Mouse (Mus musculus) intestine, postnatal 0 days (tissue): ENCODE measurements at regions not wholly inside any gene's neighbourhood (a gene's known extent, or its start where the extent isn't known, plus 50 kb on each side); places are given as distances from the start of the nearest gene placed in this dataset.

ENCODE experiments used
- ATAC-seq: fragments of 200-750 bp; cut with Nextera tagmentation; 2 replicates; pipeline ENCODE4 v1.8.0; 2017; ENCODE audit warnings: mild to moderate bottlenecking, moderate TSS enrichment, moderate library complexity
- H3K27ac ChIP-seq: fragments of 300-500 bp; sonication (generic); 2 replicates; pipeline ENCODE4 v1.5.1; 2014; ENCODE audit warnings: mild to moderate bottlenecking, low read depth, low read length, moderate library complexity
- H3K27me3 ChIP-seq: fragments of 300-500 bp; sonication (generic); replicated peaks from 2 replicates; pipeline ENCODE4 v1.6.1; 2014; ENCODE audit warnings: low read length, mixed read lengths; ENCODE audit not compliant: control insufficient read depth, insufficient read depth
- H3K36me3 ChIP-seq: fragments of 300-500 bp; sonication (generic); 2 replicates; pipeline ENCODE4 v1.6.1; 2014; ENCODE audit warnings: mild to moderate bottlenecking, moderate library complexity; ENCODE audit not compliant: control insufficient read depth, insufficient read depth
- H3K4me1 ChIP-seq: fragments of 300-500 bp; sonication (generic); replicated peaks from 2 replicates; pipeline ENCODE4 v1.6.1; 2014; ENCODE audit warnings: antibody characterized with exemption, low read length, mixed read lengths; ENCODE audit not compliant: control insufficient read depth, insufficient read depth
- H3K4me2 ChIP-seq: fragments of 300-500 bp; sonication (generic); replicated peaks from 2 replicates; pipeline ENCODE4 v1.6.1; 2014; ENCODE audit warnings: low read depth, mild to moderate bottlenecking, moderate library complexity
- H3K4me3 ChIP-seq: fragments of 300-500 bp; sonication (generic); 2 replicates; pipeline ENCODE4 v1.5.1; 2014; ENCODE audit warnings: low read depth, low read length
- H3K9ac ChIP-seq: fragments of 300-500 bp; sonication (generic); 2 replicates; pipeline ENCODE4 v1.6.1; 2014; ENCODE audit warnings: mild to moderate bottlenecking, low read depth, low read length
- H3K9me3 ChIP-seq: fragments of 300-500 bp; sonication (generic); 2 replicates; pipeline ENCODE4 v1.6.1; 2016; ENCODE audit warnings: mixed run types; ENCODE audit not compliant: control insufficient read depth
- CTCF ChIP-seq: sonication (generic); IDR thresholded peaks from 2 replicates; pipeline ENCODE4 v1.5.1; 2016; ENCODE audit warnings: low read depth, mild to moderate bottlenecking, control low read depth, antibody characterized with exemption, moderate library complexity
- WGBS: fragments of 180-500 bp; shearing (Covaris S2); extraction: QIAGEN DNeasy Blood & Tissue Kit; methylation state at CpG from one replicate; pipeline ENCODE4 v1.1.7; 2014; 5-methylcytosine and 5-hydroxymethylcytosine counted together

- WGBS: 51% methylated on average over 3 of the region's 3 CpGs
Measured at GRCm38 (mm10) chr12:25269878-25270277, 172.9 kb upstream of the Id2 start.

GRCm38 (mm10) chr12:25268871-25269850, 172.2 kb upstream of the Id2 start:
- Histone ChIP-seq H3K9me3 (no peaks in the 10 kb centered on the region), H3K27me3 (no peaks in the 10 kb centered on the region), H3K4me2 (no peak overlapping the region), H3K4me3 (no peak overlapping the region), H3K36me3 (no peaks in the 10 kb centered on the region), H3K27ac (no peak overlapping the region), H3K4me1 (0 out of 2 replicates have a peak, but pooled peaks cover 3% of the 10 kb centered on the region), H3K9ac (no peak overlapping the region)
- ATAC-seq: no peak
- no peak for TF ChIP-seq CTCF
- WGBS: 72% methylated on average over 18 of the region's 18 CpGs

More at GRCm38 (mm10) chr12:25269878-25270277, 172.9 kb upstream of the Id2 start:
- Histone ChIP-seq H3K4me1 (0 out of 2 replicates have a peak, but pooled peaks cover 7% of the 10 kb centered on the region), H3K4me2 (no peak overlapping the region), H3K27me3 (no peaks in the 10 kb centered on the region), H3K36me3 (no peaks in the 10 kb centered on the region), H3K9me3 (no peaks in the 10 kb centered on the region), H3K27ac (no peak overlapping the region), H3K4me3 (no peak overlapping the region), H3K9ac (no peak overlapping the region)
- no peak for ATAC-seq
- no peak for TF ChIP-seq CTCF

- H3K4me1 ChIP-seq: 0 out of 2 replicates have a peak, but pooled peaks cover 2% of the 10 kb centered on the region
Measured at GRCm38 (mm10) chr12:25268323-25268722, 171.4 kb upstream of the Id2 start.

GRCm38 (mm10) chr12:25267572-25268115, 170.7 kb upstream of the Id2 start:
- no peak overlapping the region for H3K4me2 ChIP-seq
- 0 out of 2 replicates have a peak, but pooled peaks cover 2% of the 10 kb centered on the region for H3K4me1 ChIP-seq
- no peak for ATAC-seq
- no peaks in the 10 kb centered on the region for H3K9me3 ChIP-seq
- WGBS: 90% methylated on average over 13 of the region's 13 CpGs
- no peak for TF ChIP-seq CTCF
- H3K36me3 ChIP-seq: no peaks in the 10 kb centered on the region
- H3K4me3 ChIP-seq: no peak overlapping the region
- H3K9ac ChIP-seq: no peak overlapping the region
- no peak overlapping the region for H3K27ac ChIP-seq
- H3K27me3 ChIP-seq: no peaks in the 10 kb centered on the region

More at GRCm38 (mm10) chr12:25268323-25268722, 171.4 kb upstream of the Id2 start:
- Histone ChIP-seq H3K9ac (no peak overlapping the region), H3K27ac (no peak overlapping the region), H3K27me3 (no peaks in the 10 kb centered on the region), H3K9me3 (no peaks in the 10 kb centered on the region), H3K4me3 (no peak overlapping the region), H3K4me2 (no peak overlapping the region), H3K36me3 (no peaks in the 10 kb centered on the region)
- 72% methylated on average over 7 of the region's 7 CpGs for WGBS
- no peak for TF ChIP-seq CTCF
- no peak for ATAC-seq

GRCm38 (mm10) chr12:25266701-25267571, 170.0 kb upstream of the Id2 start:
- H3K9me3 ChIP-seq: no peaks in the 10 kb centered on the region
- no peak overlapping the region for H3K4me2 ChIP-seq
- H3K9ac ChIP-seq: no peak overlapping the region
- no peak overlapping the region for H3K4me3 ChIP-seq
- H3K27ac ChIP-seq: no peak overlapping the region
- no peak for ATAC-seq
- 69% methylated on average over 17 of the region's 17 CpGs for WGBS
- 0 out of 2 replicates have a peak, but pooled peaks cover 2% of the 10 kb centered on the region for H3K4me1 ChIP-seq
- no peaks in the 10 kb centered on the region for H3K36me3 ChIP-seq
- no peak for TF ChIP-seq CTCF
- no peaks in the 10 kb centered on the region for H3K27me3 ChIP-seq
